Mouse (Mus musculus) forebrain, embryonic 10.5 days (tissue): ENCODE results near the gene Hcn1. TPM values are rescaled to one million over a fixed set of nuclear protein-coding genes. Genes with fewer than 3 reads are reported as not detected.

Source experiments
- DNase-seq: peaks from one replicate; pipeline ENCODE4 v3.0.0-alpha.2; 2017; ENCODE audit warnings: low spot score; ENCODE audit errors: extremely low spot score
- H3K27ac ChIP-seq: fragments of 300-500 bp; sonication (generic); 2 replicates; pipeline ENCODE4 v1.5.1; 2016; ENCODE audit warnings: mild to moderate bottlenecking
- H3K27me3 ChIP-seq: fragments of 300-500 bp; sonication (generic); 2 replicates; pipeline ENCODE4 v1.6.1; 2016; ENCODE audit warnings: mild to moderate bottlenecking; ENCODE audit not compliant: poor library complexity, severe bottlenecking
- H3K36me3 ChIP-seq: fragments of 300-500 bp; sonication (generic); replicated peaks from 2 replicates; pipeline ENCODE4 v1.6.1; 2016; ENCODE audit warnings: mild to moderate bottlenecking, moderate library complexity
- H3K4me1 ChIP-seq: fragments of 300-500 bp; sonication (generic); 2 replicates; pipeline ENCODE4 v1.6.1; 2016
- H3K4me3 ChIP-seq: fragments of 300-500 bp; sonication (generic); 2 replicates; pipeline ENCODE4 v1.5.1; 2016; ENCODE audit warnings: mild to moderate bottlenecking, moderate library complexity
- H3K9me3 ChIP-seq: fragments of 300-500 bp; sonication (generic); 2 replicates; pipeline ENCODE4 v1.6.1; 2016; ENCODE audit warnings: mild to moderate bottlenecking, moderate library complexity
- WGBS: fragments of 180-500 bp; shearing (Covaris S2); methylation state at CpG from one replicate; pipeline ENCODE4 v1.1.7; 2016; 5-methylcytosine and 5-hydroxymethylcytosine counted together
- polyA plus RNA-seq: library from polyadenylated mRNA; unstranded; fragments of >200 nt; fragmentation: Nextera tagmentation; extraction: Ambion mirVana; gene quantifications from 2 replicates; pipeline ENCODE4 v1.2.1, GENCODE M21; 2016

Hcn1 gene
- polyA plus RNA-seq, 1 experiment from 2014 or later = 0.02 TPM

- peaks cover under 1% of the 10 kb centered on the region; the same call in 1 of the 2 replicates for H3K4me1 ChIP-seq
- no peak for DNase-seq
- H3K27ac ChIP-seq = no peak overlapping the region
- H3K27me3 ChIP-seq = no peaks in the 10 kb centered on the region
- no peaks in the 10 kb centered on the region for H3K36me3 ChIP-seq
- no peaks in the 10 kb centered on the region for H3K9me3 ChIP-seq
- no peak overlapping the region for H3K4me3 ChIP-seq
Observed at GRCm38 (mm10) chr13:117842366-117842765, 240.2 kb downstream of the Hcn1 start.

DNA sequence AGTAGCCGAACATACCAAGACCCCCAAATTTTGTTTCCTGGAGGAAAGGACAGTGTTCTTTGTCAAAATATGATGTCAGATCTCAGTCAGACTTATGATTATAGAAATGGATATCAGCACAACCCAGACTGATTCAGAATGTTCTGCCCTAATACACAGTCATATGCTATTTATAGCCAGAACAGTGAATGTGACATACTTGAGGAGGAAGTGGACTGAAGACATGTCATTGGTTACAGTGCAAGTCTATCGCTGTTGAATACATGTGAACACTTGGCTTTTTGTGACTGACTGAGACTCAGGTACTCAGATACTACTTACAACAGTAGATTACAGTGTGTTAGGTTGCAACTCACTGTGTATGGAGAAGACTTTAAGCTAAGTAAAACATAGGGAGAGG lies 245.2 kb downstream of the Hcn1 start:
- DNase-seq = no peak
- Histone ChIP-seq H3K27me3 (no peaks in the 10 kb centered on the region), H3K36me3 (no peaks in the 10 kb centered on the region), H3K27ac (no peak overlapping the region), H3K4me3 (no peak overlapping the region), H3K9me3 (no peaks in the 10 kb centered on the region), H3K4me1 (no peaks in the 10 kb centered on the region)
- 92% methylated on average over 2 of the region's 2 CpGs for WGBS

GRCm38 (mm10) chr13:117848757-117849156 lies 246.6 kb downstream of the Hcn1 start:
- Histone ChIP-seq H3K4me3 (no peak overlapping the region), H3K4me1 (no peaks in the 10 kb centered on the region), H3K36me3 (no peaks in the 10 kb centered on the region), H3K9me3 (no peaks in the 10 kb centered on the region), H3K27me3 (no peaks in the 10 kb centered on the region), H3K27ac (no peak overlapping the region)
- no peak for DNase-seq
- 94% methylated on average over 4 of the region's 4 CpGs for WGBS

DNA sequence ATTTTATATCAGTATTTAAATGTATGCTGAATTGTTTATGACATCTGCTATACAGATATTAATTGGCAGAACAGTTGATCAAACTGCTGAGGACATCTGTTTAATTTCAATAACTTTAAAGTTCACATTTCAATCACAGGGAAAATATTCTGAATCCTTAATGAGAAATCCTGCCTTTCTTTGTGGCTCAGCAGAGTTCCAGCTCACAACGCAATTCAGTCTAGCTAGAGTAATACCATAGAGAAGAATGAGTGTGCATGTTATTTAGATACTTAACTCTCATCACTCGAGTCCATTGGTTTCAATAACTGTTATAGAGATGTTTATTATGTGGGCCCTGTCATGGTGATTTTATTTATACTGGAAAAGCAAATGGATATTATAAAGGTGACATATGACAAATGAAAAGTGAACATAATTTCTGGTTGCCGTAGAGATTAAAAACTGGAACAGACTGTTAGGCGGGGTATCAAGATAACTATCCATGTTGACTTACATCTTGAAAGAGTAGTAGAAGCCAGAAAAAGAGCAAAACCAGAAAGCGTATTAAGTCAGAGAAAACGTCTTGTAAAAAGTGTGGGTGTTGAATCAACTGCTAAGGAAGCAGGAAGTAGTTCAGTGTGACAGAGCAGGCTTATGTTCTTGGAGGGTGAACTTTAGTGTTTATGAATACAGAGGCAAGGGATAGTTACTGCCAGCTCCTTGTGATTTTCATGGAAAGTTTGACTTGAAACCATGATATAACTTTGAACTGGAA lies 250.0 kb downstream of the Hcn1 start:
- no peaks in the 10 kb centered on the region for H3K36me3 ChIP-seq
- WGBS = 87% methylated on average over 6 of the region's 6 CpGs
- no peak overlapping the region for H3K27ac ChIP-seq
- H3K27me3 ChIP-seq = no peaks in the 10 kb centered on the region
- no peak for DNase-seq
- H3K4me1 ChIP-seq = no peaks in the 10 kb centered on the region
- H3K9me3 ChIP-seq = no peaks in the 10 kb centered on the region
- H3K4me3 ChIP-seq = no peak overlapping the region

GRCm38 (mm10) chr13:117852711-117853051 lies 250.6 kb downstream of the Hcn1 start:
- H3K4me3 ChIP-seq = no peak overlapping the region
- no peak overlapping the region for H3K27ac ChIP-seq
- H3K9me3 ChIP-seq = no peaks in the 10 kb centered on the region
- H3K36me3 ChIP-seq = no peaks in the 10 kb centered on the region
- H3K27me3 ChIP-seq = no peaks in the 10 kb centered on the region
- no peaks in the 10 kb centered on the region for H3K4me1 ChIP-seq
- 96% methylated on average over 2 of the region's 2 CpGs for WGBS
- DNase-seq = no peak

DNA sequence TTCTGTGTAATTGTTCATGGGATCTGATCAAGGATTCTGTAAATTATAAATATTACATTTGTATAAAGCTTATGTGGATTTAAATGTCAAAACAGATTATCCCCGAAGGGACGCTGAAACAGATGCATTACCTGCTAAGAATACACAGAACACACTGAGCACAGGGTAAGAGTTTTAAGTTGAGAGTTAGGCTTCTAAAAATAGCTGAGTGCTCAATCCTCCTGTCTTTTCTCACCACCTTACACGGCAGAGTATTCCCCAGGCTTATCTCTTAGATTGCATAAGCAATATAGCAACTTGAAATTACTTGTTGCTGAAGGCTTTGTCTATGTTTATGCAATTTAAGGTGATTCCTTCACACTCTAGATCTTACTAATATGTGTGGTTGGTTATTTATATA lies 256.3 kb downstream of the Hcn1 start:
- Histone ChIP-seq H3K27ac (no peak overlapping the region), H3K27me3 (no peaks in the 10 kb centered on the region), H3K9me3 (no peaks in the 10 kb centered on the region), H3K36me3 (no peaks in the 10 kb centered on the region), H3K4me1 (no peaks in the 10 kb centered on the region), H3K4me3 (no peak overlapping the region)
- 88% methylated on average over 3 of the region's 3 CpGs for WGBS
- no peak for DNase-seq

GRCm38 (mm10) chr13:117877787-117878186 lies 275.7 kb downstream of the Hcn1 start:
- WGBS = 86% methylated on average over 8 of the region's 8 CpGs
- Histone ChIP-seq H3K27me3 (no peaks in the 10 kb centered on the region), H3K36me3 (no peaks in the 10 kb centered on the region), H3K27ac (no peak overlapping the region), H3K4me3 (no peak overlapping the region), H3K9me3 (no peaks in the 10 kb centered on the region), H3K4me1 (no peaks in the 10 kb centered on the region)
- no peak for DNase-seq

DNA sequence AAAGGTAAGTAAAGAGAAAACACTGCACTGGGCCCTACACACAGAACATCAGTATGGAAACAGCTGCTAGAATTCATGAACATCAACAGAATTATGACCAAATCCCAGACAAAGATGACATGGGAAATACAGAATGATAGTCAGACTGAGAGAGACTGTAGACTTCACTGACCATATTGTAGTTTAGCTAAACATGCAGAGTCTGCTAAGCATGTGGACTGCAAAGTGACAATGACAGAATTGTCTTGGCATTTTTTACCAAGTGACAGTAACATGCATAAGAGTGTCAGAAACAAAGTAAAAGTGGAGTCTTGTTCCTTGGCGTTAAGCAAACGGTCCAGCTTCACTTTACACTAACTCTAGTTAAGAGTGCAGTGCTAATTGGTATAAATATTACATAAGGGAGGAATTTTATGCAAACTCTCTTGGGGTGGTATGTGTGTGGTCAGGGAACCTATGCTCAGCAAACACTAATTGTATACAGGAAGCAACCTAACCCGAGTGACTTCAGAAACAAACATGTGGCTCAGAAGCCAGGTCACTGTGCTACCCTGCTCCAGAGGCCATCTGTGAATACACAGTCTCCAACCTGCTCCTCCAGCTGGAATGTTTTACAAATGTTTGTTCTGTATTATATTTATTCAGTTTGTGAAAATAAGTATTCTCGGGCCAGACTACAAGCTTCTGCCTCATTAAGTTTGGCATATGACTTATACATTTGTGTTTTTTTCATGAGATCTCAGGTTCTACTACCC lies 278.5 kb downstream of the Hcn1 start:
- Histone ChIP-seq H3K4me1 (no peaks in the 10 kb centered on the region), H3K27me3 (no peaks in the 10 kb centered on the region), H3K36me3 (no peaks in the 10 kb centered on the region), H3K4me3 (no peak overlapping the region), H3K27ac (no peak overlapping the region), H3K9me3 (no peaks in the 10 kb centered on the region)
- DNase-seq = no peak
- 89% methylated on average over 4 of the region's 4 CpGs for WGBS

GRCm38 (mm10) chr13:117892076-117892475 lies 290.0 kb downstream of the Hcn1 start:
- WGBS = 90% methylated on average over 5 of the region's 5 CpGs
- H3K9me3 ChIP-seq = no peaks in the 10 kb centered on the region
- H3K4me1 ChIP-seq = no peaks in the 10 kb centered on the region
- H3K4me3 ChIP-seq = no peak overlapping the region
- DNase-seq = no peak
- no peaks in the 10 kb centered on the region for H3K27me3 ChIP-seq
- no peak overlapping the region for H3K27ac ChIP-seq
- no peaks in the 10 kb centered on the region for H3K36me3 ChIP-seq

DNA sequence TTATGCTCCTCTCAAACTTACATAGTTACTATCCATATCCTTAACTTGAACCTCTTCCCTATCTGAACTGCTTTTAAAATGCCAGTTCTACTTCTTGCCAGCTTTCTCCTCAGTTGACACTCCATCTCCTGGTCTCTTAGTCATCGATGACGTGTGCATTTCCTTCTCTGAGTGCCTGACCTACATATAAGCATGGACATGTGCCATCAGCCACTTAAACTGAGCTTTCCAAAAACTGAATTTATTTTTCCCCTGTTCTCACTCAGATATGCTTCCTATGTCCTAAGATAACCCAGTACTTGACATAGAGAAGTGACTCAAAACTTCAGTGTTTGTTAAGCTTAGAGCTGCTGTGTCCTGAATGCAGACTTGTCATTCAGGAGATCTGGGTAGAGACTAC lies 295.9 kb downstream of the Hcn1 start:
- Histone ChIP-seq H3K9me3 (no peaks in the 10 kb centered on the region), H3K4me3 (no peak overlapping the region), H3K4me1 (no peaks in the 10 kb centered on the region), H3K36me3 (no peaks in the 10 kb centered on the region), H3K27me3 (no peaks in the 10 kb centered on the region), H3K27ac (no peak overlapping the region)
- 75% methylated on average over 2 of the region's 2 CpGs for WGBS
- DNase-seq = no peak

DNA sequence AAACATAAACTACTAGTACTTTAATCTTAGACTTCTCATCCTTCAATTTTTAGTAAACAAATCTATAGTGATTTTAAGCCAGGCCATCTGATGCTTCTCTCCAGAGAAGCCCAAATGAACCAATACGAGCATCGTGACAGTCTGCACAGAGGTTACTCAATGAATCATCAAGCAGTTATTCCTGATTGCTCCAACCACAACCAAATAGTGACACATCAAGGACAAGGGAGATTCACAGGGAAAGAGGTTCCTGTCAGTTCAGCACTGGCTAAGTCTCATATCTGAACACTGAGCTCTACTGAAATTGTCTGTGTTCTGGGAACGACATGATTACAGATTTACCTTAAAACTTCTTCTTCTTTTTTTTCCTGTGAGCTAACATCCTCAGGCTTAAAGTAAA lies 305.7 kb downstream of the Hcn1 start:
- H3K27ac ChIP-seq = no peak overlapping the region
- no peak for DNase-seq

DNA sequence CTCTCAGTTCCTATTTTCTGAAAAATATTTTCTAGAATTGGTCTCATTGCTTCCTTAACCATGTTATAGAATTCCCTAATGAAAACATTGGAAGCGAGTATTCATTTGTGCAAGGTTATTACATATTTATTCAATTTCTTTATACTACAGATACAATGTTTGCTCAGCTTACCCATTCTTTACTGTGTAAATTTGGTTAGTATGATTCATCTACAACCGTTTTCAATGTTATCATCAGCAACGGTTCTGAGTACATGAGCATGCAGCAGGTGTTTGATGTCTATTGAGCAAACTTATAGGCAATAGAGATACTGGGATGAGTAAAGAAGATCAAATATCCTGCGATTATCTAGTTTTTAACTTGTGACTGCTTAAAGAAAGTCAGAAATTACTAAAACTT lies 327.6 kb downstream of the Hcn1 start:
- Histone ChIP-seq H3K4me3 (no peak overlapping the region), H3K27ac (no peak overlapping the region), H3K9me3 (no peaks in the 10 kb centered on the region), H3K4me1 (no peaks in the 10 kb centered on the region), H3K27me3 (no peaks in the 10 kb centered on the region), H3K36me3 (no peaks in the 10 kb centered on the region)
- DNase-seq = no peak
- WGBS = 92% methylated on average over 4 of the region's 4 CpGs

More for the DNA sequence above, 305.7 kb downstream of the Hcn1 start:
- Histone ChIP-seq H3K4me3 (no peak overlapping the region), H3K4me1 (no peaks in the 10 kb centered on the region), H3K27me3 (no peaks in the 10 kb centered on the region), H3K9me3 (no peaks in the 10 kb centered on the region), H3K36me3 (no peaks in the 10 kb centered on the region)
- 94% methylated on average over 3 of the region's 3 CpGs for WGBS

DNA sequence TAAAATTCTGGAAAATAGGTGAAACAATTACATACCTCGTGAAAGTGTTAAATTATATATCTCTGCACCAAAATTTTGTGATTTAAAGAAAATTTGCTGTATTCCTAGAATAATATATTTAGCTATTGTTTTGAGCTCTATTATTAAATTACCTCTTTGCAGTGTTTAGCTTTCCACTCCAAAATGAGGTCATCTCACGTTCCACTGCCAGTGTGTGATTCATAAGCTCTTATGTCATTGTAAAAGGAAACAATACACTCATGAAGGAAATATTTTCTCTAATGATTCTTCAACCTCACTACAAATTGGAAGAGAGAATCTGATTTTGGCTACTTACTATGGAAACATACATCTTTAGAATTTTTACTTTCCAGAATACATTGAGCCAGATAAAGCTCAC lies 329.6 kb downstream of the Hcn1 start:
- Histone ChIP-seq H3K9me3 (no peaks in the 10 kb centered on the region), H3K4me3 (no peak overlapping the region), H3K27ac (no peak overlapping the region), H3K36me3 (no peaks in the 10 kb centered on the region), H3K4me1 (no peaks in the 10 kb centered on the region), H3K27me3 (no peaks in the 10 kb centered on the region)
- DNase-seq = no peak
- 78% methylated on average over 2 of the region's 2 CpGs for WGBS
